Mouse (Mus musculus): ENCODE measurements around the gene Rassf4. TPM values are rescaled to one million over a fixed set of nuclear protein-coding genes. Genes with fewer than 3 reads are reported as not detected.

The Rassf4 gene
- total and polyA plus RNA-seq, 2 experiments, result 2.2 to 3.1 TPM

GRCm38 (mm10) chr6:116677321-116677720 is 3.6 kb upstream of the Rassf4 start:
- Histone ChIP-seq H3K9ac (ENCODE audit: low read depth, low read length) (no peak overlapping the region), H3K4me1 (ENCODE audit: control insufficient read depth, insufficient read depth, low read length) (0 out of 2 replicates have a peak, but pooled peaks cover 4% of the 10 kb centered on the region), H3K36me3 (ENCODE audit: control insufficient read depth, insufficient read depth, low read length) (no peaks in the 10 kb centered on the region), H3K27ac (replicated peaks; ENCODE audit: insufficient read depth, low read depth, low read length) (no peak overlapping the region), H3K27me3 (ENCODE audit: control insufficient read depth, insufficient read depth, low read length) (no peaks in the 10 kb centered on the region), H3K4me3 (ENCODE audit: insufficient read depth, low read depth, low read length) (no peak overlapping the region), H3K79me2 (ENCODE audit: control insufficient read depth, insufficient read depth, low read length) (no peaks in the 10 kb centered on the region)
- 80% methylated on average over 6 of the region's 6 CpGs for WGBS
- no peak for TF ChIP-seq CTCF (IDR thresholded peaks at IDR 0.05; ENCODE audit: low read depth, low read length)
- TF ChIP-seq POLR2A (IDR thresholded peaks at IDR 0.05; ENCODE audit: extremely low read depth, insufficient read depth, low read length), result no peak
- no peak for DNase-seq (ENCODE audit: extremely low read depth, low read depth, low spot score)

GRCm38 (mm10) chr6:116676355-116676913 is 2.7 kb upstream of the Rassf4 start:
- H3K79me2 ChIP-seq (ENCODE audit: control insufficient read depth, insufficient read depth, low read length), result no peaks in the 10 kb centered on the region
- H3K4me1 ChIP-seq (ENCODE audit: control insufficient read depth, insufficient read depth, low read length), result 0 out of 2 replicates have a peak, but pooled peaks cover 4% of the 10 kb centered on the region
- no peak overlapping the region for H3K9ac ChIP-seq (ENCODE audit: low read depth, low read length)
- TF ChIP-seq CTCF (IDR thresholded peaks at IDR 0.05; ENCODE audit: low read depth, low read length), result no peak
- no peak for TF ChIP-seq POLR2A (IDR thresholded peaks at IDR 0.05; ENCODE audit: extremely low read depth, insufficient read depth, low read length)
- no peak for DNase-seq (ENCODE audit: extremely low read depth, low read depth, low spot score)
- no peaks in the 10 kb centered on the region for H3K27me3 ChIP-seq (ENCODE audit: control insufficient read depth, insufficient read depth, low read length)
- no peaks in the 10 kb centered on the region for H3K36me3 ChIP-seq (ENCODE audit: control insufficient read depth, insufficient read depth, low read length)
- H3K4me3 ChIP-seq (ENCODE audit: insufficient read depth, low read depth, low read length), result no peak overlapping the region
- 60% methylated on average over 10 of the region's 10 CpGs for WGBS
- no peak overlapping the region for H3K27ac ChIP-seq (replicated peaks; ENCODE audit: insufficient read depth, low read depth, low read length)

DNA sequence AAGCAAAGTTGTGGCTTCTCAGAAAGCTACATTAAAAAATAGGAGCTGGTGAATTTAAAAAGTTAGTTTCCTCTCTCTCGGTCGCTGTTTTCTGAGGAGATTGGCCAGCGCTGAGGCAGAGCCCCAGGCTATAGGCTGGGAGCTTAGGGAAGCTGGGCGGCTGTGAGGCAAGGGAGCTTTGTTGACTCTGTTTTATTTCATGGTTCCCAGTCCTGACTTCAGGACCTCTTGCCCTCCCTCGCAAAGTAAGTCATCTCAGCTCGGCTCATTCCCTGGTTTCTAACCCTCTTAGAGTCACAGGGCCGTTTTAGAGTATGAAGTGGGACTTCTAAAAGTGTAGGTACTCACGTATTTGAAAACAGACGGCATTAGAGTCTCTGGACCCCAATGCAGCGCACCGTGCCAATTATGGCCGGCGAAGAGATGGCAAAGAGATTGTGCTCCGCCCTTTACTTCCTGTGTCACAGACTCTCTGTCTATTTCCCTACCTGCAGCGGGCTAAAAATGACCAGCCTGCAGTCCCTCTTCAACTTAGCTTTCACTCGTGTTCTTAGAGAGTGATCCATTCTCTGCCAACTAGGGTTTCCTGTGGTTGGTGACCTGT is 633 bp upstream of the Rassf4 start:
- Histone ChIP-seq H3K27me3 (ENCODE audit: control insufficient read depth, insufficient read depth, low read length) (no peaks in the 10 kb centered on the region), H3K27ac (replicated peaks; ENCODE audit: insufficient read depth, low read depth, low read length) (0 out of 2 replicates have a peak overlapping the region, but pooled peaks have one; percentile 2), H3K9ac (ENCODE audit: low read depth, low read length) (no peak overlapping the region), H3K36me3 (ENCODE audit: control insufficient read depth, insufficient read depth, low read length) (no peaks in the 10 kb centered on the region), H3K4me3 (ENCODE audit: insufficient read depth, low read depth, low read length) (no peak overlapping the region), H3K79me2 (ENCODE audit: control insufficient read depth, insufficient read depth, low read length) (no peaks in the 10 kb centered on the region), H3K4me1 (ENCODE audit: control insufficient read depth, insufficient read depth, low read length) (peaks cover 6% of the 10 kb centered on the region; the same call in 1 of the 2 replicates)
- 56% methylated on average over 16 of the region's 16 CpGs for WGBS
- DNase-seq (ENCODE audit: extremely low read depth, low read depth, low spot score), result no peak
- no peak for TF ChIP-seq CTCF (IDR thresholded peaks at IDR 0.05; ENCODE audit: low read depth, low read length)
- no peak for TF ChIP-seq POLR2A (IDR thresholded peaks at IDR 0.05; ENCODE audit: extremely low read depth, insufficient read depth, low read length)

DNA sequence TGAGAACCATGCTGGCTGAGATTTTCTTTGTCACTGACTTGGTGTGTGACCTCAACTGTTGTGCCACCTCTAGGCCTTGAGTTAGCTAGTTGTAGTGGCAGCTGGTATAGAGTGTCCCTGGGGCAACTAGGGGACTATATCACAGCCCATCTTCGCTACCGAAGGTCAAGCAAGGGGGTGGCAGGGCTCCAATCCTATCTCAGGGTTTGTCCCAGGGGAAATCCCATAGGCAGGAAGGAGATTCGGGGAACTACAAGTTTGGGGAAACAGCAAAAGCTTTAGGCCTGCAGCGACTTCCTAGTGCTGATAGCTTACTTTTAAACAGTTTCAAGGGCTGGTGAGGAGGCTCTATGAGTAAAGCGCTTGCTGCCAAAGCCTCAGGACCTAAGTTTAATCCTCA is 1.4 kb downstream of the Rassf4 start:
- peak overlapping the region; percentile 8; the same call in 1 of the 2 replicates for H3K4me3 ChIP-seq (ENCODE audit: insufficient read depth, low read depth, low read length)
- 66% methylated on average over 5 of the region's 5 CpGs for WGBS
- H3K27ac ChIP-seq (replicated peaks; ENCODE audit: insufficient read depth, low read depth, low read length), result no peak overlapping the region

DNA sequence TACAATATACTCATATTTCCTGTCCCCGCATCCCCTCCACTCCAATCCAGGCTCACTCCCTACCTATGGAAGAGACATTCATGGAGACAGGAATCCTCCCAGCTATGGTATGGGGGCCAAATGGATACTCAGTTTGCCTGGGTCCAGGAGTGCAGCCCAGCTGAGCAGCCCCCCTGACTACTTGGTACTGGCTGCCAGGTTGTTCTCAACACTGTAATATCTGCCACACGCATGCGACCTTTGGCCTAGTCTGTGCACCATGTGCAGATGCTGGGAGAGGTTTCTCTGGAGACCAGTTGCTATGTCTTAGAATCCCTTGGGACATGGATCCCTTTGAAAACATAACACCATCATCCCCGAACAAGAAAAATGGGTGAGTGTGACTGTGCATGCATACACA is 2.0 kb downstream of the Rassf4 start:
- H3K79me2 ChIP-seq (ENCODE audit: control insufficient read depth, insufficient read depth, low read length), result no peaks in the 10 kb centered on the region
- no peak overlapping the region for H3K9ac ChIP-seq (ENCODE audit: low read depth, low read length)
- H3K4me3 ChIP-seq (ENCODE audit: insufficient read depth, low read depth, low read length), result no peak overlapping the region
- H3K4me1 ChIP-seq (ENCODE audit: control insufficient read depth, insufficient read depth, low read length), result peaks cover 6% of the 10 kb centered on the region; the same call in 1 of the 2 replicates
- no peaks in the 10 kb centered on the region for H3K27me3 ChIP-seq (ENCODE audit: control insufficient read depth, insufficient read depth, low read length)
- no peak for DNase-seq (ENCODE audit: extremely low read depth, low read depth, low spot score)
- WGBS, result 79% methylated on average over 4 of the region's 4 CpGs
- H3K36me3 ChIP-seq (ENCODE audit: control insufficient read depth, insufficient read depth, low read length), result no peaks in the 10 kb centered on the region
- TF ChIP-seq POLR2A (IDR thresholded peaks at IDR 0.05; ENCODE audit: extremely low read depth, insufficient read depth, low read length) (no peak), CTCF (IDR thresholded peaks at IDR 0.05; ENCODE audit: low read depth, low read length) (no peak)
- H3K27ac ChIP-seq (replicated peaks; ENCODE audit: insufficient read depth, low read depth, low read length), result no peak overlapping the region

More for the DNA sequence above, 1.4 kb downstream of the Rassf4 start:
- Histone ChIP-seq H3K79me2 (ENCODE audit: control insufficient read depth, insufficient read depth, low read length) (no peaks in the 10 kb centered on the region), H3K4me1 (ENCODE audit: control insufficient read depth, insufficient read depth, low read length) (peaks cover 6% of the 10 kb centered on the region; the same call in 1 of the 2 replicates), H3K27me3 (ENCODE audit: control insufficient read depth, insufficient read depth, low read length) (no peaks in the 10 kb centered on the region), H3K9ac (ENCODE audit: low read depth, low read length) (no peak overlapping the region), H3K36me3 (ENCODE audit: control insufficient read depth, insufficient read depth, low read length) (no peaks in the 10 kb centered on the region)
- TF ChIP-seq CTCF (IDR thresholded peaks at IDR 0.05; ENCODE audit: low read depth, low read length), result no peak
- TF ChIP-seq POLR2A (IDR thresholded peaks at IDR 0.05; ENCODE audit: extremely low read depth, insufficient read depth, low read length), result no peak
- no peak for DNase-seq (ENCODE audit: extremely low read depth, low read depth, low spot score)

GRCm38 (mm10) chr6:116671031-116671430 is 2.7 kb downstream of the Rassf4 start:
- Histone ChIP-seq H3K36me3 (ENCODE audit: control insufficient read depth, insufficient read depth, low read length) (no peaks in the 10 kb centered on the region), H3K4me1 (ENCODE audit: control insufficient read depth, insufficient read depth, low read length) (peaks cover 6% of the 10 kb centered on the region; the same call in 1 of the 2 replicates), H3K9ac (ENCODE audit: low read depth, low read length) (no peak overlapping the region), H3K4me3 (ENCODE audit: insufficient read depth, low read depth, low read length) (no peak overlapping the region), H3K27ac (replicated peaks; ENCODE audit: insufficient read depth, low read depth, low read length) (no peak overlapping the region), H3K27me3 (ENCODE audit: control insufficient read depth, insufficient read depth, low read length) (no peaks in the 10 kb centered on the region), H3K79me2 (ENCODE audit: control insufficient read depth, insufficient read depth, low read length) (no peaks in the 10 kb centered on the region)
- 77% methylated on average over 5 of the region's 5 CpGs for WGBS
- no peak for DNase-seq (ENCODE audit: extremely low read depth, low read depth, low spot score)
- TF ChIP-seq CTCF (IDR thresholded peaks at IDR 0.05; ENCODE audit: low read depth, low read length) (no peak), POLR2A (IDR thresholded peaks at IDR 0.05; ENCODE audit: extremely low read depth, insufficient read depth, low read length) (no peak)

Data from liver, adult 2 months (tissue).